Mouse (Mus musculus) forebrain, embryonic 15.5 days (tissue): Measurements from ENCODE around the gene Trmt2a. TPM values are rescaled to one million over a fixed set of nuclear protein-coding genes. Genes with fewer than 3 reads are reported as not detected.

Experiments
- ATAC-seq: fragments of 200-750 bp; cut with Nextera tagmentation; replicated peaks from 2 replicates; pipeline ENCODE4 v1.8.0; 2017; ENCODE audit warnings: mild to moderate bottlenecking, moderate TSS enrichment, moderate library complexity
- H3K27ac ChIP-seq: fragments of 300-500 bp; sonication (generic); replicated peaks from 2 replicates; pipeline ENCODE4 v1.5.1; 2015; ENCODE audit warnings: mild to moderate bottlenecking, inconsistent platforms
- H3K27me3 ChIP-seq: fragments of 300-500 bp; sonication (generic); 2 replicates; pipeline ENCODE4 v1.6.1; 2015; ENCODE audit warnings: inconsistent platforms
- H3K36me3 ChIP-seq: fragments of 300-500 bp; sonication (generic); 2 replicates; pipeline ENCODE4 v1.6.1; 2015; ENCODE audit warnings: mild to moderate bottlenecking, inconsistent platforms
- H3K4me1 ChIP-seq: fragments of 300-500 bp; sonication (generic); 2 replicates; pipeline ENCODE4 v1.6.1; 2015; ENCODE audit warnings: inconsistent platforms
- H3K4me2 ChIP-seq: fragments of 300-500 bp; sonication (generic); replicated peaks from 2 replicates; pipeline ENCODE4 v1.6.1; 2015; ENCODE audit warnings: mild to moderate bottlenecking, inconsistent platforms
- H3K4me3 ChIP-seq: fragments of 300-500 bp; sonication (generic); 2 replicates; pipeline ENCODE4 v1.5.1; 2015; ENCODE audit warnings: mild to moderate bottlenecking, inconsistent platforms
- H3K9ac ChIP-seq: fragments of 300-500 bp; sonication (generic); replicated peaks from 2 replicates; pipeline ENCODE4 v1.6.1; 2015; ENCODE audit warnings: mild to moderate bottlenecking, inconsistent platforms
- H3K9me3 ChIP-seq: fragments of 300-500 bp; sonication (generic); 2 replicates; pipeline ENCODE4 v1.6.1; 2016; ENCODE audit warnings: inconsistent platforms
- WGBS: fragments of 180-500 bp; shearing (Covaris S2); methylation state at CpG from one replicate; pipeline ENCODE4 v1.1.7; 2015; ENCODE audit warnings: mixed read lengths; 5-methylcytosine and 5-hydroxymethylcytosine counted together
- polyA plus RNA-seq: library from polyadenylated mRNA; unstranded; fragments of >200 nt; fragmentation: Nextera tagmentation; extraction: Ambion mirVana; gene quantifications from 2 replicates; pipeline ENCODE4 v1.2.1, GENCODE M21; 2015

The Trmt2a gene
- polyA plus RNA-seq, result 114 and 119 TPM in 2 replicates

GRCm38 (mm10) chr16:18248433-18249363 is at the start of gene Trmt2a, which contains the start of gene Ranbp1:
Gene Trmt2a (plus strand): TSS chr16:18248679.
Gene Ranbp1 (minus strand): TSS chr16:18248732.
- Histone ChIP-seq H3K4me3 (peak within 1 kb of the TSS; percentile 60), H3K4me1 (peaks cover 36% of the 10 kb centered on the region), H3K9ac (peak within 1 kb of the TSS; percentile 74), H3K36me3 (peaks cover 63% of the 10 kb centered on the region), H3K27me3 (no peaks in the 10 kb centered on the region), H3K27ac (peak within 1 kb of the TSS; percentile 90), H3K9me3 (no peaks in the 10 kb centered on the region), H3K4me2 (peak within 1 kb of the TSS; percentile 84)
- WGBS, result under 1% methylated on average over 102 of the region's 102 CpGs
- ATAC-seq, result peak; percentile 96

GRCm38 (mm10) chr16:18200062-18200461 is 48.4 kb upstream of the Trmt2a start:
- Histone ChIP-seq H3K27ac (no peak overlapping the region), H3K36me3 (no peaks in the 10 kb centered on the region), H3K9me3 (no peaks in the 10 kb centered on the region), H3K4me1 (peaks cover 13% of the 10 kb centered on the region), H3K9ac (no peak overlapping the region), H3K27me3 (no peaks in the 10 kb centered on the region), H3K4me2 (no peak overlapping the region), H3K4me3 (no peak overlapping the region)
- no peak for ATAC-seq
- 85% methylated on average over 2 of the region's 2 CpGs for WGBS

DNA sequence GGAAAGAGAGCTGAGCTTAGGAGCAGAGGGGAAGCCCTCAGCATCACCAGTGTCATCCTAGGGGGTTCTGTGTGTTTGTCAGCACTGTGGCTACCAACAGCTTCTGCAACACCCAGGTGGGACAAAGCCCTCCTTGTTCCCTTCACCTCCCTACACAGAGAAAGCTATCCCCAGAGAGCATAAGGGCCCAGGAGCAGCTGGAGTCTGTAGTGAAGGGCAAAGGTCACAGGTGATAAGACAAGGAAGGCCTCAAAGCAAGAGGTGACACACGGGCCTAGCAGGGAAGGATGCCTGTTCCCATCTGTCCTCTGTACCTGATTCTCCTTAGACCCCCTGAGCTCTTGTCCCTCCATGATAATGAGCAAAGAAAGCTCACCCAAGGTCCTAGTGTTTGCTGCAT is 46.9 kb upstream of the Trmt2a start:
- no peak overlapping the region for H3K27ac ChIP-seq
- no peaks in the 10 kb centered on the region for H3K36me3 ChIP-seq
- no peaks in the 10 kb centered on the region for H3K27me3 ChIP-seq
- ATAC-seq, result no peak
- WGBS, result 44% methylated on average over 1 of the region's 1 CpGs
- no peak overlapping the region for H3K4me3 ChIP-seq
- H3K9ac ChIP-seq, result no peak overlapping the region
- no peaks in the 10 kb centered on the region for H3K9me3 ChIP-seq
- H3K4me2 ChIP-seq, result no peak overlapping the region
- H3K4me1 ChIP-seq, result peaks cover 11% of the 10 kb centered on the region

GRCm38 (mm10) chr16:18202061-18202460 is 46.4 kb upstream of the Trmt2a start:
- Histone ChIP-seq H3K36me3 (no peaks in the 10 kb centered on the region), H3K9me3 (no peaks in the 10 kb centered on the region), H3K9ac (no peak overlapping the region), H3K4me1 (peaks cover 11% of the 10 kb centered on the region), H3K4me2 (no peak overlapping the region), H3K27ac (no peak overlapping the region), H3K27me3 (no peaks in the 10 kb centered on the region), H3K4me3 (no peak overlapping the region)
- WGBS, result 94% methylated on average over 1 of the region's 1 CpGs
- no peak for ATAC-seq

- no peaks in the 10 kb centered on the region for H3K9me3 ChIP-seq
- H3K36me3 ChIP-seq, result no peaks in the 10 kb centered on the region
- H3K9ac ChIP-seq, result no peak overlapping the region
- 62% methylated on average over 7 of the region's 7 CpGs for WGBS
- no peak overlapping the region for H3K4me2 ChIP-seq
- ATAC-seq, result no peak
- peaks cover 6% of the 10 kb centered on the region; the same call in 1 of the 2 replicates for H3K4me1 ChIP-seq
- no peak overlapping the region for H3K27ac ChIP-seq
- no peak overlapping the region for H3K4me3 ChIP-seq
- no peaks in the 10 kb centered on the region for H3K27me3 ChIP-seq
These were observed 44.9 kb upstream of the Trmt2a start for GRCm38 (mm10) chr16:18203430-18204091.

GRCm38 (mm10) chr16:18210701-18211416 is 37.6 kb upstream of the Trmt2a start:
- Histone ChIP-seq H3K4me1 (peaks cover 30% of the 10 kb centered on the region), H3K4me3 (no peak overlapping the region), H3K27ac (no peak overlapping the region), H3K4me2 (no peak overlapping the region), H3K27me3 (no peaks in the 10 kb centered on the region), H3K9ac (no peak overlapping the region), H3K36me3 (no peaks in the 10 kb centered on the region), H3K9me3 (no peaks in the 10 kb centered on the region)
- ATAC-seq, result no peak
- WGBS, result 31% methylated on average over 8 of the region's 8 CpGs

- Histone ChIP-seq H3K9ac (no peak overlapping the region), H3K27me3 (no peaks in the 10 kb centered on the region), H3K4me3 (no peak overlapping the region), H3K27ac (no peak overlapping the region), H3K36me3 (no peaks in the 10 kb centered on the region), H3K9me3 (no peaks in the 10 kb centered on the region), H3K4me1 (peaks cover 30% of the 10 kb centered on the region), H3K4me2 (no peak overlapping the region)
- peak; percentile 21; the same call in 1 of the 2 replicates for ATAC-seq
- WGBS, result 46% methylated on average over 10 of the region's 10 CpGs
These were observed 36.9 kb upstream of the Trmt2a start for GRCm38 (mm10) chr16:18211417-18212171.

DNA sequence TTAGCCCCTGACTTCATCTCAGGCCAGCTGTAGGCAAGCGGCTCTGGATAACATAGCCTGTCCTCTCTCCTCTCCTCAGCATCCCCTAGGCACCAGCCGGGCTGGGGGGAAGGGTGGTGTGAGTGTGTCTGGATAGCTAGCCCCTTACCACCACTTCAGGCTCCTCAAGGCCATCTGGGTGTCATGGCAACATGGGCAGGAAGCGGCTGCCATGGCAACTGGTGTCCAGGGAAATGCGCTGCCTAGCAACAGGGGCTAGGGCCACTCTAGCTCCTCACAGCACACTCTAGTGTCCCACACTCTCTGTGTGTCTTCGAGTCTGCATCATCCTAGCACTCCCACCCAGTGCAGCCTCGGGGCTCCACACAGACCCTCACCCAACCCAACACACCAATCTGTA is 34.8 kb upstream of the Trmt2a start:
- Histone ChIP-seq H3K4me3 (0 out of 2 replicates have a peak overlapping the region, but pooled peaks have one; percentile 7), H3K9me3 (no peaks in the 10 kb centered on the region), H3K9ac (peak overlapping the region; percentile 14; the same call in 1 of the 2 replicates), H3K27me3 (no peaks in the 10 kb centered on the region), H3K4me2 (peak overlapping the region; percentile 22), H3K27ac (peak overlapping the region; percentile 72), H3K4me1 (peaks cover 30% of the 10 kb centered on the region), H3K36me3 (no peaks in the 10 kb centered on the region)
- ATAC-seq, result peak; percentile 90
- 17% methylated on average over 6 of the region's 6 CpGs for WGBS

GRCm38 (mm10) chr16:18214858-18215257 is 33.6 kb upstream of the Trmt2a start:
- no peaks in the 10 kb centered on the region for H3K9me3 ChIP-seq
- H3K4me1 ChIP-seq, result peaks cover 30% of the 10 kb centered on the region
- H3K27me3 ChIP-seq, result no peaks in the 10 kb centered on the region
- H3K9ac ChIP-seq, result no peak overlapping the region; the same call in 1 of the 2 replicates
- peak overlapping the region; percentile 72 for H3K27ac ChIP-seq
- WGBS, result 55% methylated on average over 7 of the region's 7 CpGs
- H3K36me3 ChIP-seq, result no peaks in the 10 kb centered on the region
- no peak for ATAC-seq
- H3K4me2 ChIP-seq, result peak overlapping the region; percentile 22; the same call in 1 of the 2 replicates
- 0 out of 2 replicates have a peak overlapping the region, but pooled peaks have one; percentile 10 for H3K4me3 ChIP-seq

GRCm38 (mm10) chr16:18217579-18217978 is 30.9 kb upstream of the Trmt2a start, which contains the start of gene Ccdc188:
Gene Ccdc188 (plus strand): TSS chr16:18217879.
- Histone ChIP-seq H3K4me3 (no peak within 1 kb of the TSS), H3K4me1 (peaks cover 21% of the 10 kb centered on the region), H3K27me3 (no peaks in the 10 kb centered on the region), H3K9me3 (no peaks in the 10 kb centered on the region), H3K9ac (no peak within 1 kb of the TSS), H3K4me2 (no peak within 1 kb of the TSS), H3K36me3 (peaks cover 8% of the 10 kb centered on the region), H3K27ac (no peak within 1 kb of the TSS)
- no peak for ATAC-seq
- 92% methylated on average over 4 of the region's 4 CpGs for WGBS

- Histone ChIP-seq H3K27me3 (no peaks in the 10 kb centered on the region), H3K4me2 (no peak overlapping the region), H3K9me3 (no peaks in the 10 kb centered on the region), H3K9ac (no peak overlapping the region), H3K4me3 (no peak overlapping the region), H3K36me3 (peaks cover 18% of the 10 kb centered on the region), H3K4me1 (peaks cover 13% of the 10 kb centered on the region), H3K27ac (no peak overlapping the region)
- no peak for ATAC-seq
- WGBS, result 78% methylated on average over 9 of the region's 9 CpGs
These were observed 29.9 kb upstream of the Trmt2a start for GRCm38 (mm10) chr16:18218580-18218996.
